Mouse (Mus musculus): ENCODE results near the gene Atad1. TPM values are rescaled to one million over a fixed set of nuclear protein-coding genes. Genes with fewer than 3 reads are reported as not detected.
A peak's percentile ranks its signal among the peaks of the same experiment; 100 is the strongest.
"Not testable (repeated sequence)": the region's sequence is repeated elsewhere in the genome, so short reads cannot be mapped to it uniquely, and the experiment has no call there.

The Atad1 gene
- polyA plus RNA-seq, 1 experiment from 2014 or later = 54.9 TPM

GRCm38 (mm10) chr19:32712588-32713042, 27.0 kb downstream of the Atad1 start:
- H3K27ac ChIP-seq (replicated peaks) = peak overlapping the region; percentile 82; the same call in 1 of the 2 replicates
- peaks cover 13% of the 10 kb centered on the region for H3K4me1 ChIP-seq
- no peaks in the 10 kb centered on the region for H3K36me3 ChIP-seq
- no peaks in the 10 kb centered on the region for H3K9me3 ChIP-seq (replicated peaks)
- peak; percentile 81 for ATAC-seq (ENCODE audit: insufficient number of reproducible peaks, low FRiP score, low TSS enrichment, low read depth)
- H3K9ac ChIP-seq = peak overlapping the region; percentile 85
- H3K4me3 ChIP-seq (replicated peaks) = peak overlapping the region; percentile 93
- WGBS = under 1% methylated on average over 11 of the region's 11 CpGs
- H3K4me2 ChIP-seq (replicated peaks) = peak overlapping the region; percentile 76
- no peaks in the 10 kb centered on the region for H3K27me3 ChIP-seq

DNA sequence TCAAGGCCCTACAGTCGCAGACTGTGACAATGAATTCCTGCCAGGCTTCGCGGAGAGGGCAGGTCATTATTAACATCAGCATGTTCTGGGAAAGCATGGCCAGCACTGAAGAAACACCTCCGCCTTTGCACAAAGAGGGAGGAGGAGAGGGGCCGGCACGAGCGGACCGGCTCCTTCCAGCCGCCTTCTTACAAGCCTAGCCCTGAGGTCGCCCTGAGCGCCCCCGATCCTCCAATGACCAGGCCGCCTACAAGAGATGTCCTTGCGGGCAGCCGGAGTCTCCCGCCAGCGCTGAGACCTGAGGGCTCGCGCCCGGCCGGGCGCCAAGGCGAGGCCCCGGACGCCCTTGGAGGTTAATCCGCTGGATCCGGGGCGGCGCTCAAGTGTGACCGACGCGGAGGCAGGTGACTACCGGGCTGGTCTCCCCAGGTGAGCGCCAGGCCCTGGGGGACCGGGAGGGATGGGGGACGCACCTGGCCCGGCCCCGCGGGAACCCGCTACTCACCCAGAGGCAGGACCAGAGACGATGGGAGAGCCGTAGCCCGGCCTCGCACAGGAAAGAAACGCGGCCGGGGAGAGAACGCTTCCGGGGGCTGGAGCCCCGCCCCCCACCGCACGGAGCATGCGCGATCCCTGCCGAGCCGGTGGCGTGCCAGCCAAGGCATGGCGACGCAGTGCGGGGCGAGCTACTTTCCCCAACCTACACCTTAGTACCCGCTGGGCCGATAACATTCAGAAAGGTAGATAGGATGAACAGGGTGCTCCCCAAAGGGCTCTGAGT, 27.6 kb downstream of the Atad1 start:
- Histone ChIP-seq H3K9ac (peak overlapping the region; percentile 85), H3K36me3 (no peaks in the 10 kb centered on the region), H3K4me3 (replicated peaks) (peak overlapping the region; percentile 93), H3K9me3 (replicated peaks) (no peaks in the 10 kb centered on the region), H3K4me2 (replicated peaks) (peak overlapping the region; percentile 76), H3K27ac (replicated peaks) (peak overlapping the region; percentile 82), H3K27me3 (no peaks in the 10 kb centered on the region), H3K4me1 (peaks cover 13% of the 10 kb centered on the region)
- WGBS = under 1% methylated on average over 61 of the region's 63 CpGs
- ATAC-seq (ENCODE audit: insufficient number of reproducible peaks, low FRiP score, low TSS enrichment, low read depth) = peak; percentile 96

DNA sequence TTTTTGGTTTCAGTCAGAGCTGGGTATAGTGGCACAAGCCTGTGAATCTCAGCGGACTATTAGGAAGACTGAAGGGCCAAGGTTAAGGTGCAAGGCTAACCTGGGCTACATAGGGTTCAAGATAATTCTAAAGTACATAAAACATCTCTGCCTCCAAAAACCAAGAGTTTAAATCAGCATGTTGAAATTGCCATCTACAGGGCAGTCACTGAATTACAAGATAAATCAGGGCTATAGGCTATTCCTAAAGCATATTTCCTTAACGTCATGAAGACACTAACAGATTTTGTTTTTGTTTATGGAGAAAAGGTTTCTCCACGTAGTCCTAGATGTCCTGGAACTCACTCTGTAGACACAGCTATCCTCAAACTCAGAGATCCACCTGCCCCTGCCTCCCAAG, 29.3 kb downstream of the Atad1 start:
- 68% methylated on average over 3 of the region's 3 CpGs for whole genome bisulfite sequencing
- no peak for ATAC-seq (ENCODE audit: insufficient number of reproducible peaks, low FRiP score, low TSS enrichment, low read depth)

DNA sequence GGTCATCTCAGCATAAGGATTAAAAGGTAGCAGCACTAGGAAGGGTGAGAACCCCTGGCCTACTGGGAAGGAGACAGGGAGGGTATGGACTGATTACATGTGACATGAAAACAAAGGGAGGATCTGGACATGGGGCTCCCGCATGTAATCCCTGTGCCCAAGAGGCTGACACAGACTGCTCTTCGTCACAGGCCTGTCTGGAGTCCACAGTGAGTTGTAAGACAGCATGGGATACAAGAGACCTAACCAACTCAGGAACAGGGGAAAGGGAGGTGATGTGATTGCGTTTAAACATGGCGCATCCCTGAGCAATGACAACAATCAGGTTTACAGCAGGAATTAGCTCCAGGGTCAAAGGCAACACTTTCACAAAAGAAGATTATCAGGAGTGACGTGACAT, 30.6 kb downstream of the Atad1 start:
- Histone ChIP-seq H3K36me3 (peaks cover 7% of the 10 kb centered on the region), H3K4me3 (replicated peaks) (no peak overlapping the region), H3K9ac (no peak overlapping the region), H3K4me2 (replicated peaks) (no peak overlapping the region), H3K27ac (replicated peaks) (no peak overlapping the region), H3K4me1 (peaks cover 13% of the 10 kb centered on the region), H3K9me3 (replicated peaks) (no peaks in the 10 kb centered on the region), H3K27me3 (no peaks in the 10 kb centered on the region)
- no peak for ATAC-seq (ENCODE audit: insufficient number of reproducible peaks, low FRiP score, low TSS enrichment, low read depth)
- whole genome bisulfite sequencing = 88% methylated on average over 5 of the region's 5 CpGs

More for the DNA sequence above, 29.3 kb downstream of the Atad1 start:
- H3K4me3 ChIP-seq (replicated peaks) = no peak overlapping the region
- peaks cover 13% of the 10 kb centered on the region for H3K4me1 ChIP-seq
- H3K9ac ChIP-seq = no peak overlapping the region
- H3K27ac ChIP-seq (replicated peaks) = no peak overlapping the region
- no peaks in the 10 kb centered on the region for H3K27me3 ChIP-seq
- H3K4me2 ChIP-seq (replicated peaks) = no peak overlapping the region
- H3K9me3 ChIP-seq (replicated peaks) = no peaks in the 10 kb centered on the region
- peaks cover 1% of the 10 kb centered on the region for H3K36me3 ChIP-seq

DNA sequence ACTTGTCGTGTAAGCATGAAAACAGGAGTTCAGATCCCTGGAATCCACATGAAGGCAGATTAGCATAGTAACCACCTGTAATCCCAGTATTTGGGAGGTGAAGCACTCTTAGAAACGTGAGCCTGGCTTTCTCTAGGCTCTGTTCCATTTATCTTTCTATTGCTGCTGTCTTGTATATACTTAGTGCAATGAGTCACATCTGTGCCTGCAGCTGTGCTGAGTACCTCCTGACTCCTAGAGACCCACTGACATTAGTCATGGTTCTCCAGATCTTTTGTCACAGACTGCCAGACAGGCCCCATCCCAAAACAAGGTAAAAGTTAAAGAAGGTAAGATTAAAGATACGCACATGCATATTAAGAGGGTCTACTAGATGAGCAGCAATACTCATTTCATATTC, 37.4 kb downstream of the Atad1 start:
- H3K4me2 ChIP-seq (replicated peaks) = no peak overlapping the region
- no peak for ATAC-seq (ENCODE audit: insufficient number of reproducible peaks, low FRiP score, low TSS enrichment, low read depth)
- no peaks in the 10 kb centered on the region for H3K9me3 ChIP-seq (replicated peaks)
- no peak overlapping the region for H3K4me3 ChIP-seq (replicated peaks)
- 72% methylated on average over 3 of the region's 3 CpGs for WGBS
- peaks cover 31% of the 10 kb centered on the region for H3K36me3 ChIP-seq
- H3K27me3 ChIP-seq = no peaks in the 10 kb centered on the region
- no peak overlapping the region for H3K27ac ChIP-seq (replicated peaks)
- no peak overlapping the region for H3K9ac ChIP-seq
- no peaks in the 10 kb centered on the region for H3K4me1 ChIP-seq

- Histone ChIP-seq H3K27me3 (no peaks in the 10 kb centered on the region), H3K9ac (no peak overlapping the region), H3K36me3 (peaks cover 45% of the 10 kb centered on the region), H3K27ac (replicated peaks) (no peak overlapping the region), H3K4me3 (replicated peaks) (no peak overlapping the region), H3K4me1 (no peaks in the 10 kb centered on the region), H3K9me3 (replicated peaks) (no peaks in the 10 kb centered on the region), H3K4me2 (replicated peaks) (no peak overlapping the region)
- 85% methylated on average over 2 of the region's 2 CpGs for WGBS
- no peak for ATAC-seq (ENCODE audit: insufficient number of reproducible peaks, low FRiP score, low TSS enrichment, low read depth)
These were observed 42.9 kb downstream of the Atad1 start for GRCm38 (mm10) chr19:32696674-32697073.

DNA sequence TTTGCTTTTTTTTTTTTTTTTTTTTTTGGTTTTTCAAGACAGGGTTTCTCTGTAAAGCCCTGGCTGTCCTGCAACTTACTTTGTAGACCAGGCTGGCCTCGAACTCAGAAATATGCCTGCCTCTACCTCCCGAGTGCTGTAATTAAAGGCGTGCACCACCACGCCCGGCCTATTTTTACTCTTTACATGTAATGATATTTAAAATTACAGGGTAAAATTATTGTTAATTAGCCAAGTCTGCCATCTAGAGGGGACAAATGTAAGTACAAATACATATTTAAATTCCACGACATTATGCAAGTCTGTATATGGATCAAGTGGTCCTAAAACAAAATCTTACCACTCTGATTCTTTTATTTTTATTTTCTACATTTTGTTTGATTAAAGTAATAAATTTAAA, 49.9 kb downstream of the Atad1 start:
- 48% methylated on average over 6 of the region's 6 CpGs for WGBS
- Histone ChIP-seq H3K36me3 (peaks cover 37% of the 10 kb centered on the region), H3K4me3 (replicated peaks) (no peak overlapping the region), H3K4me1 (no peaks in the 10 kb centered on the region), H3K27me3 (no peaks in the 10 kb centered on the region), H3K4me2 (replicated peaks) (no peak overlapping the region), H3K27ac (replicated peaks) (no peak overlapping the region), H3K9ac (no peak overlapping the region), H3K9me3 (replicated peaks) (no peaks in the 10 kb centered on the region)
- no peak for ATAC-seq (ENCODE audit: insufficient number of reproducible peaks, low FRiP score, low TSS enrichment, low read depth)

GRCm38 (mm10) chr19:32688227-32688626, 51.4 kb downstream of the Atad1 start:
- not testable (repeated sequence) for H3K9me3 ChIP-seq (replicated peaks); H3K4me2 ChIP-seq (replicated peaks); ATAC-seq (ENCODE audit: insufficient number of reproducible peaks, low FRiP score, low TSS enrichment, low read depth); H3K27ac ChIP-seq (replicated peaks); H3K4me3 ChIP-seq (replicated peaks); H3K4me1 ChIP-seq; H3K9ac ChIP-seq; H3K27me3 ChIP-seq
- peaks cover 24% of the 10 kb centered on the region for H3K36me3 ChIP-seq
- 87% methylated on average over 3 of the region's 3 CpGs for WGBS

DNA sequence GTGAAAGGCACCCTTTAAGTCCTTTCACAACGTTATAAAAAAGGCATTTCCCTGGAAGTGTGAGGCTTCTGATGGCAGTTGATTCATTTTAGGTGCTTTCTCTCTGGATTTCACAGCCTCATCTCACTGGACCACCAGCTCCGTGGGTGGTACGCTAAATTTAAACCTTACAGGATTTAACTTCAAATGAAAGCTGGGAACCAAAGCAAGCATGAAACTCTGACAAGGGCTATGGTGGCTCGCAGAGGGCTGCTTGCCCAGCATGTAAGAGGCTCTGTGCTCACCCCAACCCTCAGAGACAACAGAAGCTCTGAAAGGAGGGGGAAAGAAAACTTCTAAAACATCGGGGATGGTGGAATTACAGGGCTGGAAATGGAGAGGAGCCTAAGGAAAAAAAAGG, 51.9 kb downstream of the Atad1 start:
- Histone ChIP-seq H3K9me3 (replicated peaks) (no peaks in the 10 kb centered on the region), H3K4me3 (replicated peaks) (no peak overlapping the region), H3K9ac (no peak overlapping the region), H3K27ac (replicated peaks) (no peak overlapping the region), H3K4me2 (replicated peaks) (no peak overlapping the region), H3K36me3 (peaks cover 19% of the 10 kb centered on the region), H3K27me3 (no peaks in the 10 kb centered on the region), H3K4me1 (no peaks in the 10 kb centered on the region)
- 73% methylated on average over 5 of the region's 5 CpGs for WGBS
- ATAC-seq (ENCODE audit: insufficient number of reproducible peaks, low FRiP score, low TSS enrichment, low read depth) = no peak

DNA sequence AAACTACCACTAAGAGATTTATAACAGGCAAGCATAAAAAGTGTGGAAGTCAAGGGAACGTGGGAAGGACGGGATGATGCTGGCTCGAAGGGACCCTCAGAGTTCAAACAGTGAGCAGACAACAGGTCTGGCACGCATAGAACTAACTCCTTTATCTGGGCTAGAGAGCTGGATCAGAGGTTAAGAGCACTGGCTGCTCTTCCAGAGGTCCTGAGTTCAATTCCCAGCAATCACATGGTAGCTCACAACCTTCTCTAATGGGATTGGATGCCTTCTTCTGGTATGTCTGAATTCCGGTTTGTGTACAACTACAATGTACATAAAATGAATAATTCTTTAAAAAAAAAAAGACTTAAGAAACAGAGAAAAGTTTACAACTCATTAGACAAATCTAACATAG, 56.5 kb downstream of the Atad1 start:
- Histone ChIP-seq H3K9ac (no peak overlapping the region), H3K4me2 (replicated peaks) (no peak overlapping the region), H3K4me3 (replicated peaks) (no peak overlapping the region), H3K9me3 (replicated peaks) (no peaks in the 10 kb centered on the region), H3K4me1 (no peaks in the 10 kb centered on the region), H3K36me3 (peaks cover 24% of the 10 kb centered on the region), H3K27me3 (no peaks in the 10 kb centered on the region), H3K27ac (replicated peaks) (no peak overlapping the region)
- WGBS = 82% methylated on average over 5 of the region's 5 CpGs
- ATAC-seq (ENCODE audit: insufficient number of reproducible peaks, low FRiP score, low TSS enrichment, low read depth) = no peak

GRCm38 (mm10) chr19:32680894-32681293, 58.7 kb downstream of the Atad1 start:
- Histone ChIP-seq H3K27me3 (no peaks in the 10 kb centered on the region), H3K27ac (replicated peaks) (no peak overlapping the region), H3K4me3 (replicated peaks) (no peak overlapping the region), H3K9me3 (replicated peaks) (no peaks in the 10 kb centered on the region), H3K4me1 (no peaks in the 10 kb centered on the region), H3K36me3 (peaks cover 20% of the 10 kb centered on the region), H3K9ac (no peak overlapping the region), H3K4me2 (replicated peaks) (no peak overlapping the region)
- WGBS = 90% methylated on average over 2 of the region's 2 CpGs
- no peak for ATAC-seq (ENCODE audit: insufficient number of reproducible peaks, low FRiP score, low TSS enrichment, low read depth)

GRCm38 (mm10) chr19:32675766-32676165, 63.8 kb downstream of the Atad1 start:
- WGBS = 88% methylated on average over 3 of the region's 3 CpGs
- Histone ChIP-seq H3K36me3 (peaks cover 23% of the 10 kb centered on the region), H3K4me3 (replicated peaks) (no peak overlapping the region), H3K9me3 (replicated peaks) (no peaks in the 10 kb centered on the region), H3K27ac (replicated peaks) (no peak overlapping the region), H3K9ac (no peak overlapping the region), H3K27me3 (no peaks in the 10 kb centered on the region), H3K4me1 (no peaks in the 10 kb centered on the region), H3K4me2 (replicated peaks) (no peak overlapping the region)
- ATAC-seq (ENCODE audit: insufficient number of reproducible peaks, low FRiP score, low TSS enrichment, low read depth) = no peak
